Mouse (Mus musculus) T-helper 1 cell (primary cell): ENCODE measurements around the gene Bap1.

Experiments
- in situ Hi-C: fragments of 300-600 bp; cut with MboI, MseI; formaldehyde crosslinking; loops from one replicate; pipeline ENCODE4 v1.15.1; 2025; ENCODE audit warnings: high pct_unique_total_duplicates

Bap1 gene

GRCm38 (mm10) chr14:31251084-31251604, at the start of gene Bap1, which contains the start of gene Phf7:
Gene Bap1, plus strand, starts transcription at chr14:31251450.
Gene Phf7, minus strand, starts transcription at chr14:31251317.
- in situ Hi-C loops: no loop called here

GRCm38 (mm10) chr14:31204844-31205243, 46.4 kb upstream of the Bap1 start:
- in situ Hi-C loops: no loop called here

DNA sequence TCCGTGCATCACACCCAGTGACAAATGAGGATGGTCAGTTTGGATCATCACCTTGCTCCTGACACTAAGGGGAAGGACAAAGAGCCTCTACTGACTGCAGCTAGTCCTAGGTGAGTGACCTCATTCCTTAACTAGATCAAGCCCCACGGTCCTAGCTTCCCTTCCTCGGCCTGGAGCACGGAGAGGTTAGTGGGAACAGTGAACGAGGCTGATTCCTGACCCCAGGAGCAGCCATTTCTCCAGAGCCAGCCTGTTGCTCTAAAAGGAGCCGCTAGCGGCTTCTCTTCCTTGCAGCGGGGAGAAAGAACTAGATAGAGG, 46.0 kb upstream of the Bap1 start:
- in situ Hi-C loops: no loop called here

DNA sequence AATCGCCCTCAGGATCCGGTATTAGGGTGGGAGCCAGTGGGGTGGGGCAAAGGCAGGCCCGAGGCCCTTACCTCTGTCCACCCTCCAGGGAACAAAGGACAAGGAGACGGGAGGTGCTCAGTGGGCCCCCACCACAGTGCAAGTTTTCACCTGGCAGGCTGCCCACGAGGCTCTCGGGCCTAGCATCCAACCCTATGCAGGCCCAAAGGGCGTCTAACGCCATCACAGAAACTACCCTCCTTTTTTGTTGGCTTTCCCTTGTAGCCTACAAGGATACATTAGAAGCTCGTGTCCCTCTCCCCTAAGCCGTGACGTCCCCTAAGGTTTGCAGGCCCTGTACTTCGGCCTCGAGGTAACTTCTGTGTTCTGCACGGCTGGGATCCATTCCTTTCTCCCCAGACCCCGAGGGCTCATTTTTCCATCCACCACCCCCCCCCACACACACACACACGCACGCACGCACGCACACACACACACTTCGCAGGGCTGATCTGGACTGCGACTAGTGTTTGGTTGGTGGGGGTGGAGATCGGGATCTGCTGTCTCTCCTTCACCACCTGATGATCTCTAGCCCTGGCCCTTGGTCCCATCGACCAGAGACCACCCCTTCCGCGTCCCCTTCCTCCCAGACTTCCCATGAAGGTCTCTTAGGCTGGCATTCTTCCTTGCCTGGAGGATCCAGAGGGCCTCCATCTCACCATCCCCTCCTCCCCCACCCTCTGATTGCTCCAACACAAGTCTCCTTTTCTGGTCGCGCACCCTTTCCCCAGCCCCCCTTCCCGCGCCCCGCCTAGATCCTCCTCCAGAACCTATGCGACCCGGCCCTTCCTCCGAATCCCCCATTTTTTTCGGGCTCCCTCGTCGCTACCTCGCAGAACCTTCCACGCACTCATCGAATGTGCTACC, 45.4 kb upstream of the Bap1 start:
- in situ Hi-C loops: no loop called here

DNA sequence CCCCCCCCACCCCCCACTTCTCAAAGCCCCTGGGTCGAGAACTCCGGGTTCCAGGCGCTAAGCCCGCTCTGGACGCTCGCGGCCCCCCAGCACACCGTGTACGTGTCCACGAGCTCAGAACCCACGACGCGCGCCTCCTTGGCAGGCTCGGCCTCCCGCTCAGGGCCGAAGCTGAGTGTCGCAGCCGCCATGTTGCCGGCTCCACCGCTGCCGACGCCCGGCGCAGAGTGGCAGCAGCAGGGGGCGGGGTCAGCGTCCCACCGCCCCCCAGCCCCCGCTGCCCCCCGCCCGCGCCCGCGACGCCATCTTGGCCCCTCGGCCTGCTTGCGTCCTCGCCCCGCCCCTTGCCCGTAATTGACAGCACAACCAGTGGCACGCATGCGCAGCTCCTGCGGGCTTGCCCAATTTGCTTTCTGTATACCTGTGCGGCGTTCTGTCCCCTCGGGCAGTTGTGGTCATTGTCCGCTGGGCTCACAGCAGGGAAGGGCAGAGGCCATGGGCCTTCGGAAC, 44.7 kb upstream of the Bap1 start:
- in situ Hi-C loops: no loop called here

DNA sequence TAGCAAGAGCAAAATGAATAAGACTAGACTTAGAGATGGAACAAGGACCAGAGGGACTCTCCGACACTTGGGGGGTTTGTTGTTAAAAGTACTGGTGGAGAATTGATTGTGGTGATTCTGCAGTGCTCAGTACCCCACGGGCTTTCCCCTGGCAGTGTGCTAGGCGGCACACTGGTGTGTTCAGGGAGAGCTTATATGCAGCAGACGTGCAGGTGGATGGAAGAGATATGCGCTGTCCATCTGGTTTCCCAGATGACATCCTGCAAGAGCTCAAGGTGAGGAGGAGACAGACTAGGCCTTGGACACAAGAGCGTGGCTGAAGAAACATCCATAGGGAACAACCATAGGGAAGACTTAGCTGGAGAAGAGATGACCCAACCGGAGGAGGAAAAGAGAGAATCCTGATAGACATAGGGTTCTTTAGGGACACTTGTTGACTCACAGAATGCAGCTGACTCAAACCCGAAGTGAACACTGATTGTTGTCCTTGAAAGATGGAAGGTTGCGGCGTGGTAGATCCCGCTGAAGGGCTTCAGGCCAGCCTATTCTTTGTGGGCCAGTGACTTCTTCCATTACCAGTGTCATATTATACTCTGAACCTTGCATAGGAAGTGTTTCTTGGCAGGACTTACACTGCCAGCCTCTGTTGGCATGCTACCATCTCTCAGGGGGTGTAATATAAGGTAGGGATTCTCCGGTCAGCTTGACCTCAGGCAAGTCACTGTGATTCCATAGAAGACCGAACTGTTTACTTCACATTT, 44.0 kb upstream of the Bap1 start:
- in situ Hi-C loops: no loop called here

DNA sequence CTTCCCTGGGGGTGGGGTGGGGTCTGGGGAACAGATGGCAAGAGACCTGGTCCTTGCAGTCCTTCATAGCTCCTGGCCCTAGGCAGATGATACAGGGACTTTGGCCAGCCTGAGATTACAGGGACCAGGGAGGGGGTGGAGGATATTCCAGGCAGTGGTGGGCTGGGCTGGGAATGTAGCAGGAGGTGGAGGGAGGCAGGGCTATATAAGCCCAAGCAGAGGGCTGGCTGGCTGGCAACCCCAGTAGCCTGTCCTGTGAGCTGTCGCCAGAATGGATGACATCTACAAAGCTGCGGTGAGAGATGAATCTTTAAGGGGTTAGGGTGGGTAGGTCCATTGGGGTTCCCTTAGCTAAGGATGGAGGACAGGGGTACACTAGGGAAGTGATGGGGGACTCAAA, 43.2 kb upstream of the Bap1 start, which contains the start of gene Tnnc1:
Gene Tnnc1, plus strand, starts transcription at position 229 of the 400 bp plus-strand sequence.
- in situ Hi-C loops: no loop called here

DNA sequence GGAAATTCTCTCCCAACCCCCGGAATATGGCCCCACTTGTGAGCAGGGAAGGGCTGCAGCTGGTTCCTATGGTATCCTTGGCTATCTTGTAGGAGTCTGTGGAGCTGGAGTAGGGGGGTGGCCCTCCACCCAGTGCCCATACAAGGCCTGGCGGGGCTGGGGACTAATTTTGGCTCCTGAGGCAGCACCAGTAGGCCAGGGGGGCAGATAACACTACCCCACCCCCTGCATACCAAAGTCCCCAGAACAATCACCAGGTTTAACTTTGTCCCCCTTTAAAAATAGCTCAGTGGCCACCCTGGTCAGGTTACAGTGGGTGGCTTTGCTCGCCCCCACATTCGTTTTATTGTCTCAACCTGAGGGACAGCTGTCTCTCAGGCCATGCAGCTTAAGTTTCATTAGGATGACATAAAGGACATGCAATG, 42.1 kb upstream of the Bap1 start:
- in situ Hi-C loops: no loop called here

DNA sequence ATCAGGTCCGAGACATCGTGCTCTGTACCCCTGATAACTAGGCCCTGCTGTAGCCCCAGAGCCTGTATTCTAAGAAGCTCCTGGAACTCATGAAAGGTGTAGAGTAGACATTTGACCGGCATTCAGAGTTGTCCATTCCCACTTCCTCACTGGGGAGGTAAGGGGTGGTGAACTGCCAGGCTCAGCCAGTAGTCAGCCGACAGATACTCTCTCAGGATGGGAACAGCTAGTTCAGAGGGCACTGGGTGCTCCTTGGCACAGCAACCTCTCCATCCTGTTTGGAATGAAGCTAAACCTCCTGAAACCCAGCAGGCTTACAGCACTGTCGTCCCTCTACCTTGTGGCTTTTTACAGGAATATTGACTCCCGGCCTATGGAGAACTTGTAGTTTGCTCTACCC, 39.4 kb upstream of the Bap1 start:
- in situ Hi-C loops: no loop called here

DNA sequence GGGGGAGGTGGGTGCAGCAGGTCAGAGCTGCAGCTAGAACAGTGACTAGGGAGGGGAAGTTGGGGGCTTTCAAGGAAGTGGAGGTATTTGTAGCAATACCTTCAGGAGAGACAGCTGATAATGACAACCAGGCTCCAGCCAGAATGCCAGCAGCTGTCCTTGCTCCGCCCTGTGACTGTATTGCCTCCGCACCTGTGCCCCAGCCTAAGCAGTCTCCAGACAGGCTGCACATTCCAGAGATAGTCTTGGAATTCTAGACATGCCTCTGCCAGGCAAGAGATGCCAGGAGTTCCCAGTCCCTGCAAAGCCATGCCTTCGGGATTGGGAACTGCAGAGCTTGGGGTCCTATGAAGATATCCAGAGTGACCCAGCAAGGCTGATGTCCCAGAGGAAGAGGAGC, 38.8 kb upstream of the Bap1 start:
- in situ Hi-C loops: no loop called here

DNA sequence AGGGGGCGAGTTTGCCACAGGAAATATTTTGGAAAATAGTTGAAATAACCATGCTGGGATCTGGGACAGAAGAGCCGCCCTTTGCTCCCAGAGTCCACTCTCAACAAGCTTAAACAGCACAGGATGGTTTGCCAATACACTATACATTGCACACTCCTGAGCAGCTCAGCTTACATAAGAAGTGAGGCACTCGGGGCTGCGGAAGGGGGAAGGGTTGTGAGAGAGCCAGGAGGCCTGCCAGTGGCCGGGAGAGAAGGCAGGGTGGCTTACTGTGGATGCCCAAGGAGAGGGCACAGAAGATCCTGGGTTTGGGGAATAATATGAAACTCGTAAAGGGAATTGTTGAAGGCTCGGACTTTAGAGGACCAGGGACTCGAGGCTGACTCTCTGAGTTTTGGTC, 37.4 kb upstream of the Bap1 start:
- in situ Hi-C loops: no loop called here

GRCm38 (mm10) chr14:31214684-31215083, 36.6 kb upstream of the Bap1 start:
- in situ Hi-C loops: no loop called here

- in situ Hi-C loops: no loop called here
These were observed 35.9 kb upstream of the Bap1 start for GRCm38 (mm10) chr14:31215157-31216002.

DNA sequence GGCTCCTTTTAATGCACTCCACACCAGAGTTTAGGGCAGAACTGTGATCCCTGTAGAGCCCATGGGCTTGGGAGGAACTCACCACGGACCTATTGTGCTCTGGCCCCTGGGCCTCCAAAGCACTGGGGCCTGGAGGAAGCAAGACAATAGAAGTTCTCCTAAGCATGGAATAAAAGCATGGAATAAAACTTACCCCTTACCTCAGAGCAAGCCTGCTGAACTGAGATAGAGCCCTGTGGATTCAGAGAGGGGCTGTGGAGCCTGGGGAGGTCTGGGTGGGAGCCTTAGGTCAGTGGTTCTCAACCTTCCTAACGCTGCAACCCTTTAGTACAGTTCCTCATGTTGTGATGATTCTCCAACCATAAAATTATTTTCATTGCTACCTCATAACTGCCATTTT, 34.4 kb upstream of the Bap1 start, which contains the start of gene Nisch:
Gene Nisch, minus strand, starts transcription at position 101 of the 400 bp plus-strand sequence.
- in situ Hi-C loops: no loop called here

DNA sequence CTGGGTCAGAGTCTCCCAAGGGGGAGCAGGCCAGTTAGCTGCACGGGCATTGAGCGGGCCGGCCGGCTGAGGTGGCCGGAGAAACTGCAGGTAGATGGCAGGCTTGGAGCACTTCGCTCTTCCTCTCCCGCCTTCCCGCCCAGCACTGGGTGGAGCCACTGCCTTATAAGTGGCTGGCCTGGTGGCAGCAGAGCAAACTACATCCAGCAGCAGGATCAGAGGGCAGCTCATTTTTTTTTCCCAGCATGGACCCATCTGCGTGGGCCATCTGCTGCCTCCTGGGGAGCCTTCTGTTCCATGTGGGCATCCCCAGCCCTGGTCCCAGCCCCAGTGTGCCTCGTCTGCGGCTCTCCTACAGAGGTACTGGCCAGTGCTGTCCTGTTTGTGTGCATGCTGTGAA, 33.6 kb upstream of the Bap1 start, which contains the start of gene Sema3g:
Gene Sema3g, plus strand, starts transcription at position 195 of the 400 bp plus-strand sequence.
- in situ Hi-C loops: no loop called here

- in situ Hi-C loops: no loop called here
These were observed 24.3 kb upstream of the Bap1 start for GRCm38 (mm10) chr14:31226978-31227377.

DNA sequence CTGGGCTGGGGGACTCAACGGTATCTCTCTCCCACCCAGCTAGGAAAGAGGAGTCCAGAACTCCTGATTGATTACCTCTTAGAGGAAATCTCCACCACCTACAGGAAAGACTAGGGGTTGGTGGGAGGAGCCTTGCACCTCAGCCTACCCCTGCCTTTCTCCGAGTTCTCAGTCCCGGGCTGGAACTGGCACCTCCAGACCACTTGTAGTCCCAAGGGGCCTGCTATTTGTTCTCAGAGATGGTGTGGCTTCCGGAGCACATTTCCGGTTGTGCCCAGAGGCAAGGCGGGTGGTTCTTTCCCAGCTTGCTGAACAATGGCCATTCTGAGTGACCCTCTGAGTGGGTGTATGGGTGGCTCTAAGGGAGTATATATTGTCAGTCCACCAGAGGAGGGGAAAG, 23.0 kb upstream of the Bap1 start:
- in situ Hi-C loops: no loop called here

GRCm38 (mm10) chr14:31230442-31230841, 20.8 kb upstream of the Bap1 start:
- in situ Hi-C loops: no loop called here

- in situ Hi-C loops: no loop called here
These were observed 18.7 kb upstream of the Bap1 start for GRCm38 (mm10) chr14:31232404-31233069.
